Mouse (Mus musculus) olfactory bulb, adult 2 months (tissue): ENCODE measurements at regions not wholly inside any gene's neighbourhood (a gene's known extent, or its start where the extent isn't known, plus 50 kb on each side); places are given as distances from the start of the nearest gene placed in this dataset.

Experiments
- H3K27ac ChIP-seq: fragments of 200-500 bp; 2 replicates; pipeline ENCODE4 v1.5.1; 2012; ENCODE audit warnings: low read depth, low read length; ENCODE audit not compliant: insufficient read depth
- H3K4me1 ChIP-seq: fragments of 200-500 bp; 2 replicates; pipeline ENCODE4 v1.6.1; 2012; ENCODE audit warnings: low read length; ENCODE audit not compliant: control insufficient read depth, insufficient read depth
- H3K4me3 ChIP-seq: fragments of 200-500 bp; 2 replicates; pipeline ENCODE4 v1.5.1; 2012; ENCODE audit warnings: mild to moderate bottlenecking, low read depth, low read length, moderate library complexity; ENCODE audit not compliant: insufficient read depth
- CTCF ChIP-seq: fragments of 200-500 bp; IDR thresholded peaks from 2 replicates; pipeline ENCODE4 v1.5.1; 2012; ENCODE audit warnings: low read depth, mild to moderate bottlenecking, low read length, moderate library complexity; ENCODE audit not compliant: insufficient read depth
- POLR2A ChIP-seq: fragments of 200-500 bp; IDR thresholded peaks from 2 replicates; pipeline ENCODE4 v1.6.1; 2012; ENCODE audit warnings: mild to moderate bottlenecking, low read depth, low read length, moderate library complexity; ENCODE audit not compliant: insufficient read depth
- WGBS: fragments of 180-500 bp; shearing (Covaris S2); methylation state at CpG from one replicate; pipeline ENCODE4 v1.1.7; 2018; 5-methylcytosine and 5-hydroxymethylcytosine counted together

GRCm38 (mm10) chr3:104300201-104300600 is 80.0 kb upstream of the Magi3 start:
- no peak for TF ChIP-seq POLR2A
- no peak for TF ChIP-seq CTCF
- H3K4me3 ChIP-seq, result no peak overlapping the region
- 66% methylated on average over 5 of the region's 5 CpGs for whole genome bisulfite sequencing
- H3K4me1 ChIP-seq, result 0 out of 2 replicates have a peak, but pooled peaks cover 2% of the 10 kb centered on the region
- no peak overlapping the region for H3K27ac ChIP-seq

GRCm38 (mm10) chr3:104298878-104299277 is 78.7 kb upstream of the Magi3 start:
- Histone ChIP-seq H3K4me3 (no peak overlapping the region), H3K4me1 (peaks cover 7% of the 10 kb centered on the region), H3K27ac (no peak overlapping the region)
- TF ChIP-seq POLR2A (no peak), CTCF (no peak)
- WGBS, result 45% methylated on average over 4 of the region's 4 CpGs

- Histone ChIP-seq H3K4me3 (no peak overlapping the region), H3K4me1 (peaks cover 7% of the 10 kb centered on the region), H3K27ac (no peak overlapping the region)
- 88% methylated on average over 2 of the region's 2 CpGs for WGBS
- TF ChIP-seq CTCF (no peak), POLR2A (no peak)
Observed at GRCm38 (mm10) chr3:104298409-104298808, 78.2 kb upstream of the Magi3 start.

- Histone ChIP-seq H3K4me3 (no peak overlapping the region), H3K27ac (no peak overlapping the region), H3K4me1 (peaks cover 7% of the 10 kb centered on the region)
- WGBS, result 79% methylated on average over 6 of the region's 6 CpGs
- TF ChIP-seq CTCF (no peak), POLR2A (no peak)
Observed at GRCm38 (mm10) chr3:104297112-104297511, 76.9 kb upstream of the Magi3 start.

GRCm38 (mm10) chr3:104295856-104296255 is 75.7 kb upstream of the Magi3 start:
- peak overlapping the region; percentile 87 for H3K27ac ChIP-seq
- TF ChIP-seq CTCF, result no peak
- no peak for TF ChIP-seq POLR2A
- 60% methylated on average over 9 of the region's 9 CpGs for WGBS

GRCm38 (mm10) chr3:104295015-104295719 is 75.0 kb upstream of the Magi3 start:
- peak overlapping the region; percentile 89 for H3K27ac ChIP-seq
- TF ChIP-seq CTCF (no peak), POLR2A (no peak)
- peaks cover 7% of the 10 kb centered on the region for H3K4me1 ChIP-seq
- H3K4me3 ChIP-seq, result no peak overlapping the region
- 16% methylated on average over 8 of the region's 8 CpGs for WGBS

More at GRCm38 (mm10) chr3:104295856-104296255, 75.7 kb upstream of the Magi3 start:
- no peak overlapping the region for H3K4me3 ChIP-seq
- H3K4me1 ChIP-seq, result peaks cover 7% of the 10 kb centered on the region

- Histone ChIP-seq H3K4me1 (peaks cover 7% of the 10 kb centered on the region), H3K27ac (peak overlapping the region; percentile 57; the same call in 1 of the 2 replicates), H3K4me3 (no peak overlapping the region)
- TF ChIP-seq CTCF, result no peak
- TF ChIP-seq POLR2A, result no peak
- WGBS, result 38% methylated on average over 3 of the region's 3 CpGs
Observed at GRCm38 (mm10) chr3:104293869-104294268, 73.7 kb upstream of the Magi3 start.

- Histone ChIP-seq H3K27ac (no peak overlapping the region), H3K4me3 (no peak overlapping the region)
- no peak for TF ChIP-seq POLR2A
- TF ChIP-seq CTCF, result no peak
Observed at GRCm38 (mm10) chr3:104288970-104289680, 69.0 kb upstream of the Magi3 start.

GRCm38 (mm10) chr3:104287900-104288299 is 67.7 kb upstream of the Magi3 start:
- TF ChIP-seq POLR2A, result no peak
- no peak for TF ChIP-seq CTCF
- Histone ChIP-seq H3K4me3 (no peak overlapping the region), H3K27ac (no peak overlapping the region), H3K4me1 (no peaks in the 10 kb centered on the region)

More at GRCm38 (mm10) chr3:104288970-104289680, 69.0 kb upstream of the Magi3 start:
- WGBS, result 45% methylated on average over 5 of the region's 5 CpGs
- peaks cover under 1% of the 10 kb centered on the region; the same call in 1 of the 2 replicates for H3K4me1 ChIP-seq
